Mouse (Mus musculus) monocyte, adult 5-6 weeks (primary cell): ENCODE data around the gene Iqgap2. TPM values are rescaled to one million over a fixed set of nuclear protein-coding genes. Genes with fewer than 3 reads are reported as not detected.
A peak's percentile ranks its signal among the peaks of the same experiment; 100 is the strongest.

Experiments
- ATAC-seq: fragments of 153-309, 156-312 bp; replicated peaks from 2 replicates; pipeline ENCODE4 v1.8.0; 2017; ENCODE audit warnings: mild to moderate bottlenecking; ENCODE audit not compliant: low TSS enrichment, insufficient number of reproducible peaks, severe bottlenecking, poor library complexity, low FRiP score
- total RNA-seq: library from RNA; stranded (forward); fragments of 200-1000, 200-491, 200-594 nt; gene quantifications from 3 replicates; pipeline ENCODE4 v1.2.3, GENCODE M21; 2017

The Iqgap2 gene
- total RNA-seq, 1 experiment from 2014 or later = 51.2 TPM

DNA sequence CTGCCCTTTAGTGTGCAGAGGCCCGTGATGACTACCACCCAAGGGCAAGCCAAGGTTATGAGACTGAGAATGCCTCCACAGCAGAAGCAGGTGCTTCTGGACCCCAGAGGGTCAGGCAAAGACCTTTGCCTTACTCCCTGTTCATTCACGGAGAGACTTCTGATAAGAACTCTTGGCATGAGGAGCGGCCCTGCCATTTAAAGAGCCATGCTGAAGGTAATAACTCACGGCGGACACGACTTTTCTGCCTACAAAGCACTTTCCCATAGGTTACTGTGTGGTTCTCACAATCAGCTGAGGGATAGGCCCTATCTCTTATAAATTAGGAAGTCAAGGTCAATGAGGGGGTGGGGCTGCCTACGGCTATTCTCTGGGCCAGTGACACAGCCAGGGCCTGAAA lies 48.9 kb downstream of the Iqgap2 start:
- no peak for ATAC-seq

DNA sequence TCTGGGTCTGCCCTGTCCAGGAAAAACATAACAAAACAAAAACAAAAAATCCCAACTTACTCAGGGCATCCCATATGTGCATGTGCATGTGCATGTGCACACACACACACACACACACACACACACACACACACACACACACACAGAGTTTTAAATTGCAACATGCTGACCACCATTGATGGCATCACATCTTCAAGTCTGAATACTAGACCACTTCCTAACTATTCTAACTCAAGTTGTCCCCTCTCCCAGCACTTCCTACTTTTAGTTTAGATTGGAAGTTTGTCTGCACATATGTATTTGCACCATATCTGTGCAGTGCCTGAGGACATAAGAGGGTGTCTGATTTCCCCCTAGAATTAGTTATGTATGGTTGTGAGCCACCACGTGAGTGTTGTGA lies 49.8 kb downstream of the Iqgap2 start:
- no peak for ATAC-seq

DNA sequence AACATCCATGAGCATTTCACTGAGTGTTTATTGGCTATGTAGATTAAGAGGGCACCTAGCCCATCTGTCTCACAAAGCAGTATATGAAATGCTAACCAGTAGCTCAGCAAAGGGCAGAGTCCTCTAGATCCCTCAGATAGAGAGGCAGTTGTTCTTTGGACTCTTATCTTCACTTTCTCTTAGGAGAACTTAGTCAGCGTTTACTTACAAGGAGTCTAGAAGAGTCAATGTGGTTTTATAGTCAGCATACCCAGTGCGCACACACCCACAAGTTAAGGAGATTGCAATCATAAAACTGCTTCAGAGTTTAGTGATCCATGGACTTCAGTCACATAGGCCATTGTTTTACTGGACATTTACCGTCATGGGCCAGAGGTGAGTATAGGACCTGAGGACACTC lies 54.8 kb downstream of the Iqgap2 start:
- ATAC-seq = no peak

DNA sequence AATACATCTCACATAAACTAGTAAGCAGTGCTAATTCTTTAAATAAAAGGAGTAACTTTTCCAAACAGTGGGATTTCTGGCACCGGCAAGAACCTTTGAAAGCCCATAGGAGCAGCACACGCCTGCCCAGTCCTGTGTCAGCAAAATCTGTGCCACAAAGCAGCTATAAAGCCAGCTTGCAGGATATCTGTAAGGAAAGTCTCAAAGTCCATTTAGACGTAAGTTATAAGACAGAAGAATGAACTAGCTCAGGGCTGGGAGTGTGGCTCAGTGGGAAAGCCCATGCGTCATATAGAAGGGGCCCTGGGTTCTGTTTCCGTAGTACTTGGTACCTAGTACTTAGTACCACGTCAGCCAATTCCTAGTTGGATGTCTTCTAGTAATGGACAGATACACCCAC lies 58.2 kb downstream of the Iqgap2 start:
- ATAC-seq = no peak

DNA sequence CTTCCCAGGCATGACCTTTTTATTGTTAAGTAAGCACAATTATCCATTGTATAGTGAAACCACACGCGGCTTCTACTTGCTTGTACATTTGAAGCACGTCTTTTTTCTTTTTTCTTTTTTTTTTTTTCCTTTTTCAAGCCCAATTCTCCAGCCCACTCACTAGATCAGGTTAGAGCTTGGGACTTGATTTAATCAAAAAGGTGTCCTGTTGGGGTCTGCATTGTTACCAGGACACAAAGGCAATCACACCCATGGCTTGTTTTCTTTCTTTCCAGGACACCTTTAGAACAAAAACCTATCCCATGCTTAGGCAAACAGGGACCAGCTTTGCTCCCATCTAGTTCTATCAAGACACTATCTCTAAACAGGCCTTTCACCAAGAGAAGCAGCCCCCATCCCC lies 59.0 kb downstream of the Iqgap2 start:
- ATAC-seq = no peak

DNA sequence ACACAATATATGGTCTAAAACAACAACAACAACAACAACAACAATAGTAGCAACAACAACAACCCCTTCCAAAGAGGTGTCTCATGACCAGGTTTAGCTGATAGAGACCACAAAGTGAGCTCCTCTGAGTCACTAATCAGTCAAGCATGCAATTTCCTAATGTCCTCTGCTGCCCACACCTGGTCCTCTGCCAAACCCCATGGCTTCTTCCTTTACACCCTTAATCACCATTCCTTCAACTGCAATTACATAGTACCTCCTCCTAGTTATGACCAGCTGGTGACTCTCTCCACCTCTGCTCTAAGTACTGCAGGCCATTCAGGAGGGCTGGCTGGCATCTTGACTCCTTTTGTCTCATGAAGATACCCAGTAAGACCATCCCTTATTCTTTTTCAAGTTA lies 60.0 kb downstream of the Iqgap2 start:
- no peak for ATAC-seq

DNA sequence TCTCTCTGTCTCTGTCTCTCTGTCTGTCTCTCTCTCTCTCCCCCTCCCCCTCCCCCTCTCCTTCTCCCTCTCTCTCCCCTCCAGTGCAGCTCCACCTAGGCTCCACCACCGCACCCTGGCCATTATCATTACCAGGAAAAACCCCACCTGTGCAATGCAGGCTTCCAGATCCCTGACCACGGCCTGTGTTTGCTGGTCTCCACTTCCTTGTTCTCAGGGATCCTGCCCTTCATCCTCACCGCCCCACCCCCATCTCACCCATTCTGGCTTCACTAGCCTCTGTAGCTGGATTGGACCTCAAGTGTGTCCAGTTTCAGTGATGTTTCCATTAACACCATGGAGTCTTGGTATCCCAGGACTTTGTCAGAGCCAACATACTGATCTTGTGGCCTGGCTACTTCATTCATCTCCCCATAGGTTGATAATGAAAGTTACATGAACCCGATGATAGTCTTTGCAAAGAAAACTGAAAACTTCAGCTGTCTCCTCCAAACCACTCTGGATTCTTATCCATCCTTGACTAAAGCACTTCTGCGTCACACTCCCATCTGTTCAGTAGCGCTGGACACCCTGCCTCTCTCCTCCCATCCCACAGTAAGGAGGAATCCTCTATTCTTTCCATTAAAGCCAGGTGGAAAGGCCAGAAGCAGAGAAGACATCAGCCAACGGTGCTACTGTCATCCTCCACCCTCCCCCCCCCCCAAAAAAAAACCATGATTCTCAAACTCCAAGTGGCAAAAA lies 62.1 kb downstream of the Iqgap2 start:
- no peak for ATAC-seq

DNA sequence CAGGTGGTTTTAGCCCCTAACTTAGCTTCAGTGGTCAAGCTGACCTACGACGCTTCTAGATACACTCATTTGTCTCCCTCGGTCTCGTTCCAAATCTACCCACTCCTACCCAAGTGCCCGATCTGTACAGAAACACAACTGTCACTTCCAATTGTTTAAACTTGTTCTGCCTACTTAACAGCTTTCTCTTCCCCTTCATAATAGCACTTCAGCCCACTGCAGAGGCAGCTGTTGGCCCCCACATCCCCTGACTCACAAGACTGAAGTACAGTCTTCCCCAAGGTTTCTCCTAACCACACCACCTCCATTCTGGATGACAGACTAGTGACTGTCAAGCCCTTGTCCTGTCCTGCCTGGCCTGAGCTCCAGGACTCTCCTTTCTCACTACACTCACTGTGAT lies 63.1 kb downstream of the Iqgap2 start:
- no peak for ATAC-seq

DNA sequence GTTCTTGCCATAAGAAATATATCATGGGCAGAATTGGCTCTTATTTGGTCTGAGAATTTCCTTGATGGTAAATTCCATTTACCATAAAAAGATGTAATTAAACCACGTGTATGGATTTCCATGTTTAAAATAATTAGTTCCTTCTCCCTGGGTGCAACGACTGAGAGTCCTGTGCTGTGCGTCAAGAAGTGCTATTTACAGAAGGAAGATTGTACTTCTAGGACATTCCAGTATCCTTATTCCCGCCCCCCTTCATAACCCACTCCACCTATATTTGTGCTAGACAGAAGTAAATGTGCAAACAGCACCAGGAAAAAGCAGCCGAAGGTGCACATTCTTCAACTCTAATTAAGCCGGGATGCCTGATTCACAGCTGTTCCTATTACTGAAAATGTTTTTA lies 65.5 kb downstream of the Iqgap2 start:
- ATAC-seq = no peak

DNA sequence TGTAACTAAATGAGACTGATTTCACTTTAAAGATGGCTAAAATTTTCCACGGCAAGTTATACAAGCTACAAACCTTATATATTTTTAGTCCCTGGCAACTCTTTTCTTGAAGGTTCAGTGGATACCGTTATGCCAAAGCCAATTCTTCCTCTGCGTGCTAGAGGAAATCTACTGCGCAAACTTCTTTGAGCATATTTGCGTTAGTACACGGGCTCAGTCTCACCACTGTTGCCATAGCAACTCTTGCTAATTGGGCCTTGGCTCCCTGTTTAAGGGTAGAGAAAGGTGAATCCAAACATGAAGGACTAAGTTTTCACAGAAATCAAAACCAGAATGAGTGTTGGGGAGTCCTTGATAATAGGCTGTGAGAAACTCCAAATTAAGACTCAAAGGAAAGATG lies 68.8 kb downstream of the Iqgap2 start:
- ATAC-seq = no peak

DNA sequence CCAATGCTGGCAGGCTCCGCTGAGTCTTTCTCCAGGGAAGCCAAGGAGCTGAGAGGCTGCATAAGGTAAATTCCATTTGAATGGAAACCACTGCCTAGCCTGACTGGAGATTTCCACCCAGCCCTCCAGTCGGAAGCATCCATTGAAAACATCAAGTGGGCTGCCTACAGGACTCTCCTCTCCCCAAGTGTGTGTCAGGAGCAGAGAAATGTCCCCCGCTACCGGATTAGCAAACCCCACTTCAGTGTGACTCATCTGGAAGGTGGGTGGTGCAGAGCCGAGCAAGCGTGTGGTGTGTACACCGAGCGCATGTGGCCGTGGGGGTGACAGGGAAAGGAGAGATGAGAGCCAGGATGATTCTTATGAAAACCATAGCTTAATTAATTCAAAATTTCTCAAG lies 71.7 kb downstream of the Iqgap2 start:
- no peak for ATAC-seq

DNA sequence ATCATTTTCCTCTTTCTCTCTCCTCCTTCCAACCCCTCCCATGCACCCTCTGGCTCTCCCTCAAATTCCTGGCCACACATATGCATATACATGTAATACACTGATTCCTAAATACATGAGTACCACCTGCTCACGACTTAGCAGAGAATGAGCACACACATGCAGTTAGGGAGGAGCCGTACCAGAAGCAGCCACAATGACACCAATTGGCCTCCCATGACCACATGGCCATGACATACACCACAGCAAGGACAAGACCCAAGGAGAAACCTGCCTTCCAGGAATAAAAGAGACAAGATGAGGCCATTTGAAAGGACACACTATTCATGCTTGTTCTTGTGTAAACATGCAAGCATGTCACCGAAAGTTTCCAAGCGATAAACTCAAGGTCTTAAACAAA lies 72.8 kb downstream of the Iqgap2 start:
- ATAC-seq = no peak

DNA sequence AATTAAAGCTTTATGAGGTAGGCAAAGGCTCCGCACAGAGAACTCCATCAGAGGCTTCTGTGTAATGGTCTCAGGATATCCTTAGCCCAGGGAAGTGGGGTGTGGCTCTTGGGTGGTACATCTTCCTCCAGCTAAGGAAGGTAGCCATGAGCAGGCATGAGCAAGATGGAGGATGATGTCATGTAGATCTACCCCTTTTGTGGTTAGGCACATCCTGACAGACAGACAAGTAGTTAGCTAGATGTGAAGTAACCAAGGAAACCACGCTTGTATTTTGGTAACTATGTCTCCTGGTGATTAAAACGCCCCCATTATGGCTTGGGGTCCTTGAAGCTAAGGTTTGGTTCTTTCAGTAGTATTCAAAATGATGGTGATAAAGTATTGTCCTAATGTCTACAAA lies 78.1 kb downstream of the Iqgap2 start:
- ATAC-seq = 0 out of 2 replicates have a peak, but pooled peaks have one; percentile 42

DNA sequence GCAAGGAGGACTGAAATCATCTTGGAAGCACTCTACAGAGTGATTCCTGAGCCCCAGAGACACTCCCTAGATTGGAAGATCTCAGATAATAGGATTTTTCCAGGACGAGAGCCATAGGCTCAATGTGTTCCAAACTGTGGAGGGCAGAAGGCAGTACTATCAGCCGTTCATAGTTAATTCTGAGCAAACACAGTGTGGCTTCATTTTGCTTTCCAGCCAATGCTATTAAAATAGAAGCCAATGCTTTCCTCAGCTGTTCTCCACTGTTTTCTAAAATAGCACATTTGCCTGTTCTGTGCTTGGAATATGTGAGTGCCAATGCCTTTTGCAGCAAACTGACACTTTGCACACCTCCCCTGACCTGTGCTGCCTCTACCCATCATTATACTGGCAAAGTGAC lies 80.9 kb downstream of the Iqgap2 start:
- no peak for ATAC-seq

DNA sequence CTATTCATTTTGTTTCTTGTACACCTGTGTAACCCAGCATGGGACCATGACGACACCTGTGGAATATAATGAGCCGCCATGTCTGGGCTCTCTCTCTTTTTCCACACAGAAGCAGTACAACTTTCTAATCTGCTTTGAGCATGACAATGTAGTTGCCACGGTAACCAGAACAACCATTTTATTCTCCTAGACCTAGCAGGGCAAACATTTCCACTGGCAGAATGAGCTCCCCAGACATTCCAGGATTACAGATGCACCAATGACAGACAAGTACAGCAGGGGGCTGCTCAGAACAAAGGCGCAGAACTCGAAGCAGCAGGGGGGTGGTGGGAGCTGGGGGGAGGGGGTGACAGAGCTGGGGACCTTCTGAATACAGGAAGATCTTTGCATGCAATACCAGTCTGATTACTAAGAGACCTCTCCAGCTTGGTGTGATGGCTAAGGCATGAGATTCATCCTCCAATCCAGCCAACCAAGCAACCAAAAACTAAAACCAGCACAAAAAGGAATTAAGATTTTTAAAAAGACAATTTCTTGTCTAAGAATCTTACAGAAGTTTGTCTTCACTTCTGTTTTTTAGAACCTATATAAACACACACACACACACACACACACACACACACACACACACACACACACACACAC lies 84.5 kb downstream of the Iqgap2 start:
- no peak for ATAC-seq

DNA sequence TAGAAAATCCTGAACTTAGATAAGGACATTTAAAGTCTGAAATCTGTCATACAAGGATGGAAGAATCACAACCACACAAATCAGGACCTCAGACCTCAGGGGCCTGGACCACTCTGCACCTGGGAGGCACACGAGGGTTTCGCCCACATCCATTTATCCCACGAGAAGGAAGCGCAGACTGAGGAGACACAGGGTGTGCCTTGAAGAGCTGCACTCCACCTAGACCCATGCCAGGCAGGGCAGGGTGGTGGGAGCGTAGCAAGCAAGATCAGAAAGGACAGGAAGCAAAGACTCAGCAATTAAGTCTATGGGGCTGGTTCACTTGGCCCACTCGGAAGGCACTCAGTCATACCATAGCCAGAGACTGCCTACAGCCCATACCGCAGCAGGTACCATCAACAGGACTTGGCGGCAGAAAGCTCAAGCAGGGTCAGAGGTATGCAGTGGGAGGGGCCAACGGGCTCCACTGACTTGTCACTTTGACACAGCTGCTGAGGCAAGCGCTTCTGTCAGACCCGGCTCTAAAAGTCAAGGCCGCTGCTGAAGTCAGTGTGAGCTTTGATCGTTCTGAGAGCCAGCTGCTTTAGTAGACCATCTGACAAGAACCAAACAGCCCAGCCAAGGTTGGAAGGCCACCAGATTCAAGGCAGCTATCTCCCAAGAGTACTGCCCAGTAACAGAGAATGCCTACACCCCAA lies 86.1 kb downstream of the Iqgap2 start:
- no peak for ATAC-seq

DNA sequence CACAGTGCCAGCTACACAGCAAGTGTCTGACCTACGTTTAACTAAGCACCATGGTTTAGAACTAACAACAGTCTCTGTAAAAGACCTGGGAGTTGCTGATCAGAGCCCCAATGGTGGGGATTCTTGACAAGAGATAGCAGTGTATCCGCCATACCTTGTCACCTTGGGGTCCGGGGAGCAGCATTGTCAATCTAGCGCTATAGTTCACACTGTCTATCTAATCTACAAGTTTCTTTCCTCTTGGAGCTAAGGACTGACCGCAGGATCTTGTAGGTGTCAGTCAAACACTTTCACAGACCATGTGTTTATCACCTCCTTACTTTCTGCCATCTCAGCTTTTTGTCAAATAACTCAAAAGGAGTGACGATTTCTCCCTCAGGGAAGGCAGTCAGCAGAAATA lies 87.6 kb downstream of the Iqgap2 start:
- ATAC-seq = no peak

DNA sequence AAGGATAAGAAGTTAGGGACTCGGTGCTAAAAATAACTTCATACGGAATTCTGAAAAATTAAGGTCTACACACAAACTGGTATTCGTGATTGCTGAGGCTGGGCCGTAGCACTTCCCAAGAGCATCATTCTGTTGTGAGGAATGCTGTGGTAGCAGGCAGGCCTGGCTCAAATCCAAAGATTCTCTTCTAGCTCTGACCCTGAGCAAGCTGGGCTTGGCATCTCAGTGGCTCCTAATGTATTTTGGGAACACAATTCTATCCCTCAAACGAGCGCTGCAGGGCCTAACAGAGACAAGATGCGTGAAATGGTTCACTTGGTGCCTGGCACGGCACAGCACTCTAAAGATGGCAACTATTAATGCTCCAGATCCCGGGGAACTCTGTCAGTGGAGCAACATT lies 90.8 kb downstream of the Iqgap2 start:
- ATAC-seq = no peak

DNA sequence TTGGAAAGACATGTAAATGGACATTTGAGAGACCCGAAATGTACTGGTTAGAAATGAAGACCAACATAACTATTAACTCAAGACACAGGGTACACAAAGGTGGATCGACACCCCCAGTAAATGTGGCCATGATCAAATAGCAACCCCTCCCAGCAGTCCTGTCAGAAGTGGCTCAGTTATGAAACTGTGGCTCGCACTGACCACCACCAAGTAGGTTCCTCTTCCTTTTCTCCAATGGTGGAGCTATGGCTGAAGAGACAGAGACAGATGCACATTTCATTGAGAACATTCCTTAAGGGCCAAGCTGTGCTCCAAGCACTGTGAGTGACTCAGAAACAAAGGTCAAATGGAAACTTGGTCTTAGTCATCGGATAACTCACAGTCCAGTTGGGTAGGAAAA lies 92.4 kb downstream of the Iqgap2 start:
- no peak for ATAC-seq

DNA sequence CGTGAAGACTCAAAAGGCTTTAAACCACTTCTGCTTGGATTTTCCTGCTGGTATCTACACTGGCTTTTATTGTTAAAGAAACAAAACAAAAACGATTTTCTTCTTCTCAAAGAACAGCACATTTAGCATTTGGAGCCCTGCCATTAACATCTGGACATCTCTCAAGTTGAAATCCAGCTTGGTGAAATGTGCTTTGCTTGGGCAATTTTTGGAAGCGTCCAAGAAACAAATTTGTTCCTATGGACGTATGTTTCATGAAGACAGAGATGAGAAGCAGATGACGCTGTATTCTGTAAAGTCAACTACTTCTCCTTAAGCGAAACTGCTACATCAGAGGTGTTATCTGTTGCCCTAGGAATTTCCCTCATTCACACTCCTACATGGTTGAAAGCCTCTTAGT lies 93.0 kb downstream of the Iqgap2 start:
- no peak for ATAC-seq
